30 mouse cellular contexts compared by ENCODE assay signal in genomic region chr11:117516422-117516796, GRCm38 (mm10). TPM values are rescaled to one million over a fixed set of nuclear protein-coding genes. Genes with fewer than 3 reads are reported as not detected.
DNase-seq lines count a peak whose midpoint lies in the region; ATAC-seq and TF ChIP-seq lines count a peak whose summit lies in the region.
"Had no signal": no experiment of that assay in that cellular context is flagged by ENCODE, and none has a peak within 500 bp of the region (broad histone marks: within the 10 kb centered on the region; RNA-seq: fewer than 3 reads in every experiment).

No protein-coding gene starts in this region.

- H3K36me3 ChIP-seq in embryonic facial prominence, embryonic 14.5 days (ENCODE audit: control insufficient read depth, insufficient read depth, low read length), result no peaks in the 10 kb centered on the region
- no peaks in the 10 kb centered on the region for H3K36me3 ChIP-seq in embryonic facial prominence, embryonic 10.5 days (replicated peaks)
- no peaks in the 10 kb centered on the region for H3K36me3 ChIP-seq in forebrain, postnatal 0 days (ENCODE audit: insufficient read depth)
- no peaks in the 10 kb centered on the region for H3K36me3 ChIP-seq in forebrain, embryonic 13.5 days (ENCODE audit: poor library complexity, severe bottlenecking)
- no peaks in the 10 kb centered on the region for H3K36me3 ChIP-seq in hindbrain, embryonic 16.5 days (ENCODE audit: control insufficient read depth, insufficient read depth, low read length)
- H3K36me3 ChIP-seq in hindbrain, embryonic 11.5 days (ENCODE audit: control insufficient read depth, insufficient read depth, low read length), result no peaks in the 10 kb centered on the region
- no peaks in the 10 kb centered on the region for H3K36me3 ChIP-seq in limb, embryonic 14.5 days (ENCODE audit: control insufficient read depth, insufficient read depth, low read length)
- H3K36me3 ChIP-seq: embryonic facial prominence, embryonic 12.5 days; G1E; heart, embryonic 12.5 days; heart, embryonic 15.5 days; hindbrain, embryonic 15.5 days had no signal

- no peak for TF ChIP-seq CTCF in forebrain, postnatal 0 days (IDR thresholded peaks at IDR 0.05; ENCODE audit: low read depth)

- peak overlapping the region; percentile 21; the same call in 1 of the 2 replicates for H3K27ac ChIP-seq in embryonic facial prominence, embryonic 14.5 days (replicated peaks; ENCODE audit: low read depth, low read length)
- H3K27ac ChIP-seq in embryonic facial prominence, embryonic 10.5 days (replicated peaks), result no peak overlapping the region
- no peak overlapping the region for H3K27ac ChIP-seq in forebrain, postnatal 0 days (ENCODE audit: low read depth, low read length)
- H3K27ac ChIP-seq in forebrain, embryonic 13.5 days, result no peak overlapping the region
- 0 out of 2 replicates have a peak overlapping the region, but pooled peaks have one; percentile 24 for H3K27ac ChIP-seq in hindbrain, embryonic 16.5 days (ENCODE audit: low read depth, low read length)
- H3K27ac ChIP-seq in hindbrain, embryonic 11.5 days (ENCODE audit: low read depth, low read length), result no peak overlapping the region
- peak overlapping the region; percentile 63; the same call in 1 of the 2 replicates for H3K27ac ChIP-seq in limb, embryonic 14.5 days (replicated peaks; ENCODE audit: low read depth, low read length)
- H3K27ac ChIP-seq: embryonic facial prominence, embryonic 12.5 days; heart, embryonic 15.5 days; hindbrain, embryonic 15.5 days had no signal

- DNase-seq in embryonic facial prominence, embryonic 14.5 days (ENCODE audit: low spot score), result no peak
- no peak for DNase-seq in embryonic facial prominence, embryonic 10.5 days (ENCODE audit: low spot score)
- DNase-seq in forebrain, postnatal 0 days, result no peak
- no peak for DNase-seq in hindbrain, embryonic 11.5 days (ENCODE audit: low spot score)
- no peak for DNase-seq in limb, embryonic 14.5 days (ENCODE audit: low spot score)
- DNase-seq in spleen, postnatal 14 days (ENCODE audit: low spot score in 2 of 2), result no peak
- DNase-seq: B cell, adult 2 months; gastrocnemius, postnatal 25 days; heart, postnatal 36 days; kidney, adult 18-20 months; kidney, adult 9 months had no signal

- no peak overlapping the region for H3K4me3 ChIP-seq in embryonic facial prominence, embryonic 14.5 days (ENCODE audit: low read depth, low read length)
- H3K4me3 ChIP-seq in embryonic facial prominence, embryonic 10.5 days, result no peak overlapping the region
- H3K4me3 ChIP-seq in forebrain, postnatal 0 days (ENCODE audit: low read depth, low read length), result no peak overlapping the region
- no peak overlapping the region for H3K4me3 ChIP-seq in forebrain, embryonic 13.5 days
- H3K4me3 ChIP-seq in hindbrain, embryonic 16.5 days (ENCODE audit: low read length), result no peak overlapping the region
- no peak overlapping the region for H3K4me3 ChIP-seq in hindbrain, embryonic 11.5 days (ENCODE audit: low read depth, low read length)
- H3K4me3 ChIP-seq in limb, embryonic 14.5 days (replicated peaks; ENCODE audit: low read length), result no peak overlapping the region
- H3K4me3 ChIP-seq: embryonic facial prominence, embryonic 12.5 days; erythroblast, embryonic 14.5 days; heart, embryonic 12.5 days; heart, embryonic 15.5 days; hindbrain, embryonic 15.5 days had no signal

- no peak overlapping the region for H3K4me2 ChIP-seq in embryonic facial prominence, embryonic 14.5 days (ENCODE audit: low read depth, low read length)
- no peak overlapping the region for H3K4me2 ChIP-seq in forebrain, postnatal 0 days (ENCODE audit: low read depth)
- H3K4me2 ChIP-seq in forebrain, embryonic 13.5 days, result no peak overlapping the region
- no peak overlapping the region for H3K4me2 ChIP-seq in hindbrain, embryonic 16.5 days (ENCODE audit: low read length)
- no peak overlapping the region for H3K4me2 ChIP-seq in hindbrain, embryonic 11.5 days (replicated peaks; ENCODE audit: low read depth, low read length)
- no peak overlapping the region for H3K4me2 ChIP-seq in limb, embryonic 14.5 days (replicated peaks; ENCODE audit: low read depth, low read length, severe bottlenecking)
- H3K4me2 ChIP-seq: embryonic facial prominence, embryonic 12.5 days; heart, embryonic 12.5 days; heart, embryonic 15.5 days; hindbrain, embryonic 15.5 days had no signal

- 93% methylated on average over 3 of the region's 3 CpGs for WGBS in embryonic facial prominence, embryonic 14.5 days
- 91% methylated on average over 3 of the region's 3 CpGs for WGBS in embryonic facial prominence, embryonic 10.5 days
- WGBS in forebrain, postnatal 0 days, result 67% methylated on average over 3 of the region's 3 CpGs
- WGBS in forebrain, embryonic 13.5 days, result 88% methylated on average over 3 of the region's 3 CpGs
- WGBS in hindbrain, embryonic 16.5 days, result 81% methylated on average over 3 of the region's 3 CpGs
- 90% methylated on average over 3 of the region's 3 CpGs for WGBS in hindbrain, embryonic 11.5 days
- 86% methylated on average over 3 of the region's 3 CpGs for WGBS in limb, embryonic 14.5 days

- H3K9me3 ChIP-seq in embryonic facial prominence, embryonic 14.5 days (ENCODE audit: control insufficient read depth, low read length), result peaks cover 4% of the 10 kb centered on the region; the same call in 1 of the 2 replicates
- H3K9me3 ChIP-seq in embryonic facial prominence, embryonic 10.5 days, result peaks cover 5% of the 10 kb centered on the region; the same call in 1 of the 2 replicates
- H3K9me3 ChIP-seq in forebrain, postnatal 0 days (ENCODE audit: low read length), result no peaks in the 10 kb centered on the region
- 0 out of 2 replicates have a peak, but pooled peaks cover 4% of the 10 kb centered on the region for H3K9me3 ChIP-seq in forebrain, embryonic 13.5 days (replicated peaks)
- no peaks in the 10 kb centered on the region for H3K9me3 ChIP-seq in hindbrain, embryonic 16.5 days (ENCODE audit: control insufficient read depth, low read length)
- no peaks in the 10 kb centered on the region for H3K9me3 ChIP-seq in hindbrain, embryonic 11.5 days (ENCODE audit: control insufficient read depth, low read length)
- no peaks in the 10 kb centered on the region; the same call in 1 of the 2 replicates for H3K9me3 ChIP-seq in limb, embryonic 14.5 days (ENCODE audit: control insufficient read depth, low read length)
- H3K9me3 ChIP-seq: G1E; heart, embryonic 15.5 days; hindbrain, embryonic 15.5 days had no signal

- no peak for TF ChIP-seq POLR2A in limb, embryonic 14.5 days (IDR thresholded peaks at IDR 0.05; ENCODE audit: borderline replicate concordance, extremely low read depth, insufficient read depth, insufficient read length)

- ATAC-seq in embryonic facial prominence, embryonic 14.5 days (ENCODE audit: low read depth), result no peak
- peak; percentile 20; the same call in 1 of the 2 replicates for ATAC-seq in forebrain, postnatal 0 days
- ATAC-seq in forebrain, embryonic 13.5 days, result no peak
- peak; percentile 58 for ATAC-seq in hindbrain, embryonic 16.5 days
- ATAC-seq in hindbrain, embryonic 11.5 days (ENCODE audit: low FRiP score), result no peak
- ATAC-seq in limb, embryonic 14.5 days (ENCODE audit: low FRiP score, low read depth), result no peak
- ATAC-seq: inflammation-experienced regulatory T-cells, adult 6 months; intestine, embryonic 16.5 days; Patski had no signal

- H3K4me1 ChIP-seq in embryonic facial prominence, embryonic 14.5 days (ENCODE audit: control insufficient read depth, insufficient read depth, low read length), result 0 out of 2 replicates have a peak, but pooled peaks cover 2% of the 10 kb centered on the region
- H3K4me1 ChIP-seq in embryonic facial prominence, embryonic 10.5 days, result peaks cover 15% of the 10 kb centered on the region; the same call in 1 of the 2 replicates
- no peaks in the 10 kb centered on the region for H3K4me1 ChIP-seq in forebrain, postnatal 0 days (ENCODE audit: insufficient read depth)
- peaks cover 11% of the 10 kb centered on the region for H3K4me1 ChIP-seq in forebrain, embryonic 13.5 days
- no peaks in the 10 kb centered on the region for H3K4me1 ChIP-seq in hindbrain, embryonic 16.5 days (ENCODE audit: control insufficient read depth, insufficient read depth, low read depth, low read length)
- no peaks in the 10 kb centered on the region for H3K4me1 ChIP-seq in hindbrain, embryonic 11.5 days (replicated peaks; ENCODE audit: control insufficient read depth, insufficient read depth, low read length)
- H3K4me1 ChIP-seq in limb, embryonic 14.5 days (ENCODE audit: control insufficient read depth, insufficient read depth, low read length), result peaks cover 4% of the 10 kb centered on the region
- H3K4me1 ChIP-seq: heart, embryonic 12.5 days; heart, embryonic 15.5 days had no signal

- H3K9ac ChIP-seq in embryonic facial prominence, embryonic 14.5 days (ENCODE audit: low read depth, low read length), result no peak overlapping the region
- no peak overlapping the region for H3K9ac ChIP-seq in forebrain, postnatal 0 days
- no peak overlapping the region for H3K9ac ChIP-seq in forebrain, embryonic 13.5 days
- no peak overlapping the region for H3K9ac ChIP-seq in hindbrain, embryonic 16.5 days (ENCODE audit: low read depth, low read length)
- H3K9ac ChIP-seq in hindbrain, embryonic 11.5 days (ENCODE audit: low read depth, low read length), result no peak overlapping the region
- H3K9ac ChIP-seq in limb, embryonic 14.5 days (ENCODE audit: low read depth, low read length, severe bottlenecking), result no peak overlapping the region
- H3K9ac ChIP-seq: embryonic facial prominence, embryonic 12.5 days; heart, embryonic 12.5 days; heart, embryonic 15.5 days; hindbrain, embryonic 15.5 days had no signal

- H3K27me3 ChIP-seq in embryonic facial prominence, embryonic 14.5 days (replicated peaks; ENCODE audit: control insufficient read depth, insufficient read depth, low read length), result no peaks in the 10 kb centered on the region
- no peaks in the 10 kb centered on the region for H3K27me3 ChIP-seq in embryonic facial prominence, embryonic 10.5 days (replicated peaks; ENCODE audit: low read depth, poor library complexity, severe bottlenecking)
- no peaks in the 10 kb centered on the region for H3K27me3 ChIP-seq in forebrain, postnatal 0 days (ENCODE audit: insufficient read depth, low read length)
- no peaks in the 10 kb centered on the region for H3K27me3 ChIP-seq in forebrain, embryonic 13.5 days
- H3K27me3 ChIP-seq in hindbrain, embryonic 16.5 days (replicated peaks; ENCODE audit: control insufficient read depth, insufficient read depth, low read length), result no peaks in the 10 kb centered on the region
- H3K27me3 ChIP-seq in hindbrain, embryonic 11.5 days (ENCODE audit: control insufficient read depth, insufficient read depth, low read length), result no peaks in the 10 kb centered on the region
- H3K27me3 ChIP-seq in limb, embryonic 14.5 days (ENCODE audit: control insufficient read depth, insufficient read depth, low read length), result no peaks in the 10 kb centered on the region
- H3K27me3 ChIP-seq: CH12.LX; embryonic facial prominence, embryonic 12.5 days; hindbrain, embryonic 15.5 days had no signal

RNA-seq across cellular contexts. Expression of gene Gm11733, which starts 32.2 kb away (rescaled TPM):
- 0.08 and 0.10 TPM in 2 replicates for polyA plus RNA-seq in embryonic facial prominence, embryonic 14.5 days (2014; fragmentation: Nextera tagmentation; extraction: Ambion mirVana)
- 0.06 TPM in 2 replicates for polyA plus RNA-seq in embryonic facial prominence, embryonic 10.5 days (2016; fragmentation: Nextera tagmentation; extraction: Ambion mirVana)
- 0.14 and 0.23 TPM in 2 replicates for total RNA-seq in forebrain, postnatal 0 days (2014; rRNA removed)
- polyA plus RNA-seq in forebrain, postnatal 0 days (2015; fragmentation: Nextera tagmentation; extraction: Ambion mirVana), result 0.08 and 0.18 TPM in 2 replicates
- polyA plus RNA-seq in forebrain, embryonic 13.5 days (2015; fragmentation: Nextera tagmentation; extraction: Ambion mirVana), result 0.08 TPM in 1 of 2 replicates, not detected in the other
- 0.06 TPM in 2 replicates for polyA plus RNA-seq in hindbrain, embryonic 16.5 days (2015; fragmentation: Nextera tagmentation; extraction: Ambion mirVana)
- not detected in 2 replicates for polyA plus RNA-seq in hindbrain, embryonic 11.5 days (2014; fragmentation: Nextera tagmentation; extraction: Ambion mirVana)
- not detected in 2 replicates for polyA plus RNA-seq in limb, embryonic 14.5 days (2012; rRNA removed)
- polyA plus RNA-seq in limb, embryonic 14.5 days (2014; fragmentation: Nextera tagmentation; extraction: Ambion mirVana), result 0.08 TPM in 1 of 2 replicates, not detected in the other
- total RNA-seq: adrenal gland, adult 18-20 months; adrenal gland, postnatal 10 days; adrenal gland, postnatal 36 days; CH12.LX; gastrocnemius, adult 8-10 months; gastrocnemius, postnatal 25 days; heart, adult 18-20 months; heart, postnatal 10 days; heart, postnatal 36 days had no signal
- polyA plus RNA-seq: embryonic facial prominence, embryonic 12.5 days; erythroblast, embryonic 14.5 days; G1E; gonadal fat pad, adult 2 months; heart, embryonic 12.5 days; heart, embryonic 15.5 days; hindbrain, embryonic 15.5 days; inflammation-experienced regulatory T-cells, adult 6 months had no signal

Comparison
In these comparisons a context has a peak if more than half of its experiments do, and no peak if none do; other contexts are left out.
1. ATAC-seq: peak in forebrain, postnatal 0 days (single experiment) and hindbrain, embryonic 16.5 days (single experiment); none in embryonic facial prominence, embryonic 14.5 days (single experiment), forebrain, embryonic 13.5 days (single experiment), hindbrain, embryonic 11.5 days (single experiment) and limb, embryonic 14.5 days (single experiment).
2. H3K27ac ChIP-seq: peak in embryonic facial prominence, embryonic 14.5 days (single experiment), hindbrain, embryonic 16.5 days (single experiment) and limb, embryonic 14.5 days (single experiment); none in embryonic facial prominence, embryonic 10.5 days (single experiment), forebrain, postnatal 0 days (single experiment), forebrain, embryonic 13.5 days (single experiment) and hindbrain, embryonic 11.5 days (single experiment).